Mouse (Mus musculus) ovary, adult 2 months (tissue): ENCODE data around the gene Spatc1l. TPM values are rescaled to one million over a fixed set of nuclear protein-coding genes. Genes with fewer than 3 reads are reported as not detected.

Experiments
- polyA plus RNA-seq: library from polyadenylated mRNA; depleted of rRNA; stranded (reverse); fragments of >200 nt; gene quantifications from 2 replicates; pipeline ENCODE4 v1.2.3, GENCODE M21; 2012; rRNA removed

The Spatc1l gene
- polyA plus RNA-seq: 0.14 TPM in 1 of 2 replicates, not detected in the other

GRCm38 (mm10) chr10:76561972-76562371 is at the start of gene Spatc1l:
Spatc1l (plus strand) TSS chr10:76562272.

DNA sequence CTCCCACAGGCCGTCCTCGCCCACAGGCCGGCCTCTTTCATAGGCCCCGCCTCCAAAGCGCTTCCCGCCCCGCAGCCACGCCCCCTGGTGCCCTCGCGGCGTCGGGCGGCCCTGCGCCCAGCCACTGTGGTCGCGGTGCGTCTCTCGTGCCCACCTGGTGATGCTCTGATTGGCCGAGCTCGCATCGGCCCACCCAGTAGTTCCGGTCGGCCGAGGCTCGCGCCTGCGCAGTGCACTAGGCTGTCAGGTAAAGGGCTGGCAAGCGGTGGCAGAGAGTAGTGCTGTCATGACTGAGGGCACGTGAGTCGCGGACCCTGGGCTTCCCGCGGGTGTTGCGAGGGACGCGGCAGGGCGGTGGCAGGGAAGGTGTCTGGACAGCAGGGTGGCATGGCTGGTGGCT is 30.7 kb upstream of the Spatc1l start, which contains the start of gene Lss:
Gene Lss (plus strand): TSS at position 214 of the 400 bp plus-strand sequence.

GRCm38 (mm10) chr10:76575374-76575773 is 13.3 kb downstream of the Spatc1l start, which contains the start of gene Ftcd:
Ftcd (plus strand) TSS chr10:76575648.

Other genes starting within 250 kb of the Spatc1l start
- 33.4 and 37.7 TPM in 2 replicates for gene Dip2a, start 217.0 kb upstream of the Spatc1l start, polyA plus RNA-seq
- gene AC141477.1, start 121.8 kb upstream of the Spatc1l start, polyA plus RNA-seq: not detected in 2 replicates
- gene Pcnt, start 119.5 kb upstream of the Spatc1l start, polyA plus RNA-seq: 24.5 and 26.8 TPM in 2 replicates
- 15.6 and 20.8 TPM in 2 replicates for gene 2610028H24Rik, start 113.2 kb upstream of the Spatc1l start, polyA plus RNA-seq
- 23.5 and 24.8 TPM in 2 replicates for gene Mcm3ap, start 93.3 kb upstream of the Spatc1l start, polyA plus RNA-seq
- gene Ybey, start 93.2 kb upstream of the Spatc1l start, polyA plus RNA-seq: 2.4 and 2.9 TPM in 2 replicates
- 32.3 and 39.6 TPM in 2 replicates for gene Lss, start 30.7 kb upstream of the Spatc1l start, polyA plus RNA-seq
- gene Ftcd, start 13.4 kb downstream of the Spatc1l start, polyA plus RNA-seq: 0.27 and 0.64 TPM in 2 replicates
- 411 and 604 TPM in 2 replicates for gene Col6a2, start 61.4 kb downstream of the Spatc1l start, polyA plus RNA-seq
- 465 and 571 TPM in 2 replicates for gene Col6a1, start 163.9 kb downstream of the Spatc1l start, polyA plus RNA-seq